Mouse (Mus musculus): Measurements from ENCODE around the gene Sag. TPM values are rescaled to one million over a fixed set of nuclear protein-coding genes. Genes with fewer than 3 reads are reported as not detected.

The Sag gene
- total RNA-seq, 1 experiment from 2014 or later, result 8.0 TPM

DNA sequence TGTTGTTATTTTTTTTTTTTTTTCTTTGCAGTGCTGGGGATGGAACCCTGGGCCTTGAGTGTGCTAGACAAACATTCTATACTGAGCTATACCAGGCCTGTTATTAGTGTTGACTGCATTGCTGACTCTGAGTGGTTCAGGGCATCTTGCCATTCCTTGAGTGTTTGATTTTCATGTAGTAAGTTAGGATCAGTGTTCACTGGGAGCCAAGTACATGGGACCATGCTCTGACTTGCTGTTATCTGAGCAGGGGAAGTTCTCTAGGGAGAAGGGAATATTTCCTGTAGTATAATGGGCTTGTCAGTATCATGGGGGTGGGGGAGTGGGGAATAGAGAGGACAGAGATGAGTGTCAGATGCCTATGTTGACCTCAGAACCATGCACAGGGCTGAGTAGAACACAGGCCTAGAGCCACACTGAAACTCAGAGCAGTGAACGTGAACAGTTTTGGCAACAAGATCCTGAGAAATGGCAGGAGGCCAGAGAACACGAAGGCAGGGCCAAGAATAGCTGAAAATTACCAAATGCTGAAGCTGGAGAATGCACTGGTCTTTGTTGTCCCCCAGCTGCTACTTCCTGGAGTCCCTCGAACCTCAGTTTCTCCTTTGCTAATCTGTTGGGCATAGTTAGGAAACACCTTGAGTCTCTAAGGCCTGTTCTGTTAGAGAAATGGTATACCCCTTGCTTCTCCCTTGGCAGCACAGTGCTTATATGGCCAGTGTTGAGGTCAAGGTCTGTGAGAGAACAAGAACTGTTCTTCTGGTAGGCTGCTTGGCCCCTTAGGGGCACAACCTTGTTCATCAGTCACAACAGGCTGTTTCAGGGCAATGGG lies 76.2 kb downstream of the Sag start:
- no peak for ATAC-seq (ENCODE audit: extremely low read depth, insufficient number of reproducible peaks, low FRiP score, poor library complexity, severe bottlenecking)

DNA sequence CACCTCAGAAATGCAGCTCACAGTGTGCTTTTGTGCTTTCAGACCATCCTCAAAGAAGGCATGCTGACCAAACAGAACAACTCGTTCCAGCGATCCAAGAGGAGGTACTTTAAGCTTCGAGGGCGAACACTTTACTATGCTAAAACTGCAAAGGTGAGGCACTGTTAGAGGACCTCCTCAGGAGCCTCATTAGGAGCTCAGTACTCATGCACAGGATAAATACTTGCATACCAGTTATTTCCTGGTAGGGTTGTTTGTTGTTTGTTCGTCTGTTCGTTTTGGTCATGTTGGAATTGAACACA lies 76.8 kb downstream of the Sag start:
- no peak for ATAC-seq (ENCODE audit: extremely low read depth, insufficient number of reproducible peaks, low FRiP score, poor library complexity, severe bottlenecking)

DNA sequence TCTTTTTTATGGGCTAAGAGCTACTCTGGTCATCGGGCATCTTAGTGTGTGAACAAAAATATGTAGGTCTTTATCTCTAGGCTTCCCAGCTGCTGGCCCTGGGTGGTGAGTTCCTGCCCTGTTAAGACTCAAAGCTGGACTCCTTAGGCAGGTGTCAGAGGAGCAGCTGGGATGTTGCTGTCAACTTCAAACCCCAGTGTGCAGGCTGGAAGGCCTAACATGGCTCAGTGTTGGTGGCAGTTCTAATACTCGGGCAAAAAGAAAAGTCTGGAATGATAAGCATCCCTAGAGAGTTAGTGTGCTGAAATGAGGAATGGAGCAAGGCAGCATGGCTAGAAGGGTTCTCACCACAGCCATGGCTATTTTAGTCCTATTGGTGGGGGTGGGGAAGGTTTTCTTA lies 77.4 kb downstream of the Sag start:
- no peak for ATAC-seq (ENCODE audit: extremely low read depth, insufficient number of reproducible peaks, low FRiP score, poor library complexity, severe bottlenecking)

DNA sequence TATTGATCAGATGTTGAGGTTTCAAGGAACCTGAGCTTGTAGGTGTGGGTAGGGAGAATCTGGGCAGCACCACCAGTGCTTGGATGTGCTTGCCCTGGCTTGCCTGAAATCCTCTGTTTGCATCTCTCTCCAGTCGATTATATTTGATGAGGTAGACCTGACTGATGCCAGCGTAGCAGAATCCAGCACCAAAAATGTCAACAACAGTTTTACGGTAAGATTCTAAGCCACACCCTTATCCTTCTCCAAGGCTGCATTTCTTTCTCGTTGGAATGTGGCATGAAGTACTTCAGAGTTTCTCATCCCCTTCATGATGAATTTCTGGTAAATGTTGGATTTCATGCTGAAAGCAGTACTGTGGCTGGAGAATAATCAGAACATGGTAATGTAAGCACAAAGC lies 78.2 kb downstream of the Sag start:
- ATAC-seq (ENCODE audit: extremely low read depth, insufficient number of reproducible peaks, low FRiP score, poor library complexity, severe bottlenecking), result no peak

- ATAC-seq (ENCODE audit: extremely low read depth, insufficient number of reproducible peaks, low FRiP score, poor library complexity, severe bottlenecking), result no peak
Observed at GRCm38 (mm10) chr1:87882554-87882953, 79.1 kb downstream of the Sag start.

DNA sequence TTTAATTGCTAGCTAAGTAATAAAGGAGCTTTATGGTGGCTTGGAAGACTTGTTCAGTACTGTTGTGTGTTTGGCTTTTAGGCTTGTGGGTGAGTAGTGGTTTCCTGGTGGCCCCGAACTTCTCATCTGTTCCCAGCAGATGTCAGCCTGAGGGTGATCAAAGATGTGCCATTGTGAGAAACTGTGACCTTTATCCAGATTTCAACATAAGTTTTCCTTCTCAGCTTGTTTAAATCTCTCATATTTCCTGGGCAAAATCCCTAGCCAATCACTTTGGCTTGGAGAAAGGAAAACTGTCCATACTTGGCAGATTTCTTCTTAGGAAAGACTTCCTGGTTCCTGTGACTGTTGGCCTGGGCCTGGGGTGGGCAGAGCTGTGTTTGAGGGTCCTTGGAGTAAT lies 87.5 kb downstream of the Sag start:
- no peak for ATAC-seq (ENCODE audit: extremely low read depth, insufficient number of reproducible peaks, low FRiP score, poor library complexity, severe bottlenecking)

DNA sequence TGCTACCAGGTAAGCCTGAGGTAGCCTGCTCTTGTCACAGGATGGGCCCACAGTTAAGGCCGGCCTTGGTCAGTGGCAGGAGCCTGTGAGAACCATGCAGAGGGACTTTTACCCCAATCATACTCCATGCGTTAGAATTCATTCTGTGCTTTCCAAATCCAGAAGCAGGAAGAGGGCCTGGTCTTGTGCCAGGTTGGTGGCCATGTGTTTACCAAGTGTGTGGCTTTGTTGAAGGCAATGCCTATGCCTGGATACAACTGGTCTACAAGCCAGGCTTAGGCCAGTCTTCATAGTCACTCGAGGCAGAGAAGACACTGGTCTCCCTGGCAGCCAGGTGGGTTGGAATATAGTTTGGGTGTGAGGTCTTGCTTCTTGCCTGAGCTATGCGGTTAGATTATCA lies 88.2 kb downstream of the Sag start:
- no peak for ATAC-seq (ENCODE audit: extremely low read depth, insufficient number of reproducible peaks, low FRiP score, poor library complexity, severe bottlenecking)

GRCm38 (mm10) chr1:87892499-87892898 lies 89.0 kb downstream of the Sag start:
- no peak for ATAC-seq (ENCODE audit: extremely low read depth, insufficient number of reproducible peaks, low FRiP score, poor library complexity, severe bottlenecking)

- no peak for ATAC-seq (ENCODE audit: extremely low read depth, insufficient number of reproducible peaks, low FRiP score, poor library complexity, severe bottlenecking)
Observed at GRCm38 (mm10) chr1:87893414-87893813, 89.9 kb downstream of the Sag start.

Other genes starting within 250 kb of the Sag start
- gene Ngef, start 229.8 kb upstream of the Sag start, total RNA-seq (2017), result not detected in 2 replicates
- gene Inpp5d, start 183.4 kb upstream of the Sag start, total RNA-seq (2017), result 183 and 196 TPM in 2 replicates
- gene Atg16l1, start 47.8 kb upstream of the Sag start, total RNA-seq (2017), result 115 and 117 TPM in 2 replicates
- 254 and 301 TPM in 2 replicates for gene Dgkd, start 49.6 kb downstream of the Sag start, total RNA-seq (2017)
- gene Usp40, start 204.9 kb downstream of the Sag start, total RNA-seq (2017), result 24.6 and 27.8 TPM in 2 replicates